Mouse (Mus musculus) liver, embryonic 11.5 days (tissue): ENCODE measurements around the gene Irak2. TPM values are rescaled to one million over a fixed set of nuclear protein-coding genes. Genes with fewer than 3 reads are reported as not detected.

ENCODE experiments used
- ATAC-seq: fragments of 200-750 bp; cut with Nextera tagmentation; replicated peaks from 2 replicates; pipeline ENCODE4 v1.8.0; 2017; ENCODE audit warnings: moderate number of reproducible peaks, mild to moderate bottlenecking, moderate TSS enrichment, moderate library complexity; ENCODE audit not compliant: low FRiP score
- DNase-seq: peaks from one replicate; pipeline ENCODE4 v3.0.0-alpha.2; 2017; ENCODE audit warnings: low spot score
- H3K27ac ChIP-seq: fragments of 300-500 bp; sonication (generic); 2 replicates; pipeline ENCODE4 v1.5.1; 2014; ENCODE audit warnings: mild to moderate bottlenecking, low read depth, low read length, control low read depth
- H3K27me3 ChIP-seq: fragments of 300-500 bp; sonication (generic); replicated peaks from 2 replicates; pipeline ENCODE4 v1.6.1; 2014; ENCODE audit warnings: low read length, mixed read lengths; ENCODE audit not compliant: control insufficient read depth, insufficient read depth
- H3K36me3 ChIP-seq: fragments of 300-500 bp; sonication (generic); 2 replicates; pipeline ENCODE4 v1.6.1; 2014; ENCODE audit warnings: mild to moderate bottlenecking, low read length, moderate library complexity, mixed read lengths; ENCODE audit not compliant: control insufficient read depth, insufficient read depth
- H3K4me1 ChIP-seq: fragments of 300-500 bp; sonication (generic); replicated peaks from 2 replicates; pipeline ENCODE4 v1.6.1; 2014; ENCODE audit warnings: low read length, mixed read lengths; ENCODE audit not compliant: control insufficient read depth, insufficient read depth
- H3K4me2 ChIP-seq: fragments of 300-500 bp; sonication (generic); 2 replicates; pipeline ENCODE4 v1.6.1; 2014; ENCODE audit warnings: mild to moderate bottlenecking, control low read depth, moderate library complexity
- H3K4me3 ChIP-seq: fragments of 300-500 bp; sonication (generic); 2 replicates; pipeline ENCODE4 v1.5.1; 2014; ENCODE audit warnings: low read depth, low read length, control low read depth
- H3K9ac ChIP-seq: fragments of 300-500 bp; sonication (generic); 2 replicates; pipeline ENCODE4 v1.6.1; 2014; ENCODE audit warnings: low read depth, low read length, control low read depth
- H3K9me3 ChIP-seq: fragments of 300-500 bp; sonication (generic); 2 replicates; pipeline ENCODE4 v1.6.1; 2016; ENCODE audit warnings: low read length, inconsistent platforms, mixed read lengths; ENCODE audit not compliant: control insufficient read depth
- WGBS: fragments of 180-500 bp; shearing (Covaris S2); extraction: QIAGEN DNeasy Blood & Tissue Kit; methylation state at CpG from one replicate; pipeline ENCODE4 v1.1.7; 2014; 5-methylcytosine and 5-hydroxymethylcytosine counted together
- polyA plus RNA-seq: library from polyadenylated mRNA; unstranded; fragments of >200 nt; fragmentation: Nextera tagmentation; extraction: Ambion mirVana; gene quantifications from 2 replicates; pipeline ENCODE4 v1.2.1, GENCODE M21; 2014

Gene Irak2
- polyA plus RNA-seq, 1 experiment from 2014 or later, result 14.8 TPM

DNA sequence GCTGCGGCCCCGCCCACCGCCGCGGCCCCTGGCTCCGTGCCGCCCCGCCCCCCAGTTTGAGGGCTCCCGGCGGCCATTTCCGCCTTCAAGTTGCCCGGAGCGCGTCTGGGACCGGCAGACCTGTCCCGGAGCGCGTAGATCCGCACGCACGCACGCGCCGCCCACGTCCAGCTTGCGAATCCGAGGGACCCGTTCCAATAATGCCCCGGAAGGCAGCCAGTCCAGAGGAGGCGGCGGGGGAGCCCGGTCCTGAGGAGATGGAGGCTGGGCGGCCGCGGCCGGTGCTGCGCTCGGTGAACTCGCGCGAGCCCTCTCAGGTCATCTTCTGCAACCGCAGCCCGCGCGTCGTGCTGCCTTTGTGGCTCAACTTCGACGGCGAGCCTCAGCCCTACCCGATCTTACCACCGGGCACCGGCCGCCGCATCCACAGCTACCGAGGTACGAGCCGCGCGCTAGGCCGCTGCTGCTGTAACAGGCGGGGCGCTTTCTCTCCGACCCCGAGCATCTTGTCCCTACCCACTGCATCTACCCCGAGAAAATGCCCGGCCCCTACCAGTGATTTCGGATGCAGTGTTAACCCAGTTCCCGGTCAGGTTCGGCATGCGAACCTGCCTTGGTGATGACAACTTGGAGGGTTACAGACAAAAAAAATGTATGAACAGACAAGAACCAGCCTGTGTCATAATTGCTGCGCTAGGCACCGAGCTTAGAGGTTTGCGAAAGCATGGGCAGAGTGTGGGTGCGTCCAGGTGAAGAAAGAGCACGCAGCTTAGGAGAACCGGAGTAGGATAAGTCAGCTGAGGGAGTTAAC lies 14.1 kb upstream of the Irak2 start, which contains the start of gene Vhl:
Gene Vhl, plus strand, starts transcription at position 19 of the 811 bp plus-strand sequence.
- Histone ChIP-seq H3K36me3 (peaks cover 4% of the 10 kb centered on the region; the same call in 1 of the 2 replicates), H3K4me3 (peak within 1 kb of the TSS; percentile 87), H3K4me1 (peaks cover 17% of the 10 kb centered on the region), H3K4me2 (peak within 1 kb of the TSS; percentile 97), H3K27ac (peak within 1 kb of the TSS; percentile 78), H3K9ac (peak within 1 kb of the TSS; percentile 86), H3K9me3 (no peaks in the 10 kb centered on the region), H3K27me3 (no peaks in the 10 kb centered on the region)
- ATAC-seq (peak; percentile 86), DNase-seq (peak; percentile 89)
- WGBS, result under 1% methylated on average over 76 of the region's 76 CpGs

DNA sequence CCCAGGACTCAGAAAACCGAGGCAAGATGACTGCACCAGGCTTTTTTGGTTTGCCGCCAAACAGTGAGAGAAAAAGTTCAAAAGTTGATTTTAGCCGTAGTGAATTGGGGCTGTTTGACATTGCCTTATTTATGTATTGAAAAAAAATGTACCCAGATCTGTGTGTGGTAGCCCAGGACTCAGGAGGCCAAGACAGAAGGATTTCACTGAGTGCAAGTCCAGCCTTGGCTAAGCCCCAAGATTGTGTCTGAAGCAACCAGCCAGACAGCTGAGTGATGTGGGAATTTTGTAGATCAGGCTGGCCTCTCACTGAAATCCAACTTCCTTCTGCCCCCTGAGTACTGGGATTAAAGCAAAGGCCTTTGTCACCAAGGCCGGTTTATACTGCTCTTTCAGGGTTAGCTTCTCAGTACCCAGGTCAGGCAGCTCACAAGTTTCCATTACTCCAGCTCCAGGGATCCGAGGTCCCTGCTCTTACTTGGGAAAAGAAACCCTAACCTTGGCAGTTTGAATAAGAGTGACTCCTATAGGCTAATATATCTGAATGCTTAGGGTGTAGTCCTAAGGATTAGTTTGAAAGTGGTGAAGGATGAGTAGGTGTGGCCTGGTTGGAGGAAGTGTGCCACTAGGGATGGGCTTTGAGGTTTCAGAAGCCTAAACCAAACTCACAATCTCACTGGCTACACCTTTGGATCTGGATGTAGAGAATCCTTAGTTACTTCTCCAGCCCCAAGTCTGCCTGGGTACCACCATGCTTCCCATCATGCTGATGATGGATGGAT lies 13.1 kb upstream of the Irak2 start:
- Histone ChIP-seq H3K9ac (peak overlapping the region; percentile 86), H3K4me1 (peaks cover 17% of the 10 kb centered on the region), H3K36me3 (peaks cover 13% of the 10 kb centered on the region; the same call in 1 of the 2 replicates), H3K4me3 (peak overlapping the region; percentile 87), H3K4me2 (peak overlapping the region; percentile 97), H3K9me3 (no peaks in the 10 kb centered on the region), H3K27ac (no peak overlapping the region), H3K27me3 (no peaks in the 10 kb centered on the region)
- 71% methylated on average over 5 of the region's 5 CpGs for WGBS
- no peak for ATAC-seq
- DNase-seq, result no peak

- H3K36me3 ChIP-seq, result peaks cover 15% of the 10 kb centered on the region; the same call in 1 of the 2 replicates
- 83% methylated on average over 5 of the region's 5 CpGs for WGBS
- H3K9ac ChIP-seq, result no peak overlapping the region
- no peaks in the 10 kb centered on the region for H3K9me3 ChIP-seq
- DNase-seq, result no peak
- H3K27ac ChIP-seq, result no peak overlapping the region
- no peak overlapping the region for H3K4me3 ChIP-seq
- no peak overlapping the region for H3K4me2 ChIP-seq
- no peaks in the 10 kb centered on the region for H3K27me3 ChIP-seq
- peaks cover 8% of the 10 kb centered on the region for H3K4me1 ChIP-seq
- ATAC-seq, result no peak
These were observed 7.9 kb upstream of the Irak2 start for GRCm38 (mm10) chr6:113630322-113630721.

DNA sequence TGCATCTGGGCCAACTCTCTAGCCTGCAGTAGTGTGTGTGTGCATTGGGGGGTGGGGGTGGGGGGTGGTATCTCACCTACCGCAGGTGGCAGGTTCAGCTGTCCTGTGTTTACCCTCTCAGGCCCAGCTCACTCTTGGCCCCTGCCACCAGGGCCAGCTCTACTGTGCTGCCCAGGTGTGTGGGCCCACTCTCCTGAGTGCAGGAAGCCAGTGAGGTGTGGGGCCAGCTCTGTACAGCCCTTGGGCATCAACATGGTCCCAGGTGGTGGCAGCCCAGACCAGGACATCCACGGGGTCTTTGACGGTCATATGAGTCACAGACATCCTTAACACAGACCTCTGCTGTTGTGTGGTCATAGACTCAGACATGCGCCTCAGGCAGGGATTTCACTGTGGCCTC lies 5.4 kb upstream of the Irak2 start:
- Histone ChIP-seq H3K36me3 (peaks cover 13% of the 10 kb centered on the region; the same call in 1 of the 2 replicates), H3K9ac (no peak overlapping the region)
- 93% methylated on average over 4 of the region's 4 CpGs for WGBS

GRCm38 (mm10) chr6:113639201-113639600 lies 934 bp downstream of the Irak2 start:
- no peak overlapping the region for H3K9ac ChIP-seq
- no peak for ATAC-seq
- H3K27ac ChIP-seq, result no peak overlapping the region
- H3K4me2 ChIP-seq, result peak overlapping the region; percentile 79
- 75% methylated on average over 4 of the region's 4 CpGs for WGBS
- DNase-seq, result no peak
- H3K27me3 ChIP-seq, result no peaks in the 10 kb centered on the region
- H3K9me3 ChIP-seq, result no peaks in the 10 kb centered on the region
- 0 out of 2 replicates have a peak, but pooled peaks cover 2% of the 10 kb centered on the region for H3K4me1 ChIP-seq
- H3K4me3 ChIP-seq, result peak overlapping the region; percentile 71; the same call in 1 of the 2 replicates
- no peaks in the 10 kb centered on the region for H3K36me3 ChIP-seq

More for the DNA sequence above, 5.4 kb upstream of the Irak2 start:
- H3K9me3 ChIP-seq, result no peaks in the 10 kb centered on the region
- DNase-seq, result no peak
- H3K4me2 ChIP-seq, result no peak overlapping the region
- no peak overlapping the region for H3K4me3 ChIP-seq
- no peak for ATAC-seq
- H3K27ac ChIP-seq, result no peak overlapping the region
- no peaks in the 10 kb centered on the region for H3K4me1 ChIP-seq
- no peaks in the 10 kb centered on the region for H3K27me3 ChIP-seq

GRCm38 (mm10) chr6:113642605-113643004 lies 4.3 kb downstream of the Irak2 start:
- Histone ChIP-seq H3K4me2 (no peak overlapping the region), H3K36me3 (no peaks in the 10 kb centered on the region), H3K9ac (no peak overlapping the region), H3K27me3 (no peaks in the 10 kb centered on the region), H3K27ac (no peak overlapping the region), H3K4me3 (no peak overlapping the region), H3K4me1 (0 out of 2 replicates have a peak, but pooled peaks cover 5% of the 10 kb centered on the region), H3K9me3 (no peaks in the 10 kb centered on the region)
- WGBS, result 80% methylated on average over 8 of the region's 8 CpGs
- ATAC-seq, result no peak
- DNase-seq, result no peak

DNA sequence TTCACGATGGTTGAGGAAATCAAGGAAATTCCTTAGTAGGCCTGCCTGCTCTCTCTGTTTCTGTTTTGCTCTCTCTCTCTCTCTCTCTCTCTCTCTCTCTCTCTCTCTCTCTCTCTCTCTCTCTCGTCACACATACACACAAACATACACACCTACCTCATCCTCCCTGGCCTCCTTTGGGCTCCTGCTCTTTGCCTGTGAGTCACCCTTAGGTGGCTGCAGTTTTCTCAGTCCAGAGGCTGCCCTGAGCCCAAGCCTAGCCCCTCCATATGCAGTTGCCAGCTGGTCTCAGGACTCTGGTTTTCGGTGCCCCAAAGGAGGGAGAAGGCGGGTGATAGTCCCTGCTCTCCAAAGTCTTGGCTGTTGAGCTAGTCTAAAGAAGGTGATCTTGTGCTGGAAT lies 4.8 kb downstream of the Irak2 start:
- Histone ChIP-seq H3K9me3 (no peaks in the 10 kb centered on the region), H3K27me3 (no peaks in the 10 kb centered on the region), H3K4me1 (0 out of 2 replicates have a peak, but pooled peaks cover 5% of the 10 kb centered on the region), H3K4me2 (no peak overlapping the region), H3K4me3 (no peak overlapping the region), H3K9ac (no peak overlapping the region), H3K36me3 (no peaks in the 10 kb centered on the region), H3K27ac (no peak overlapping the region)
- ATAC-seq (no peak), DNase-seq (no peak)
- WGBS, result 86% methylated on average over 4 of the region's 4 CpGs

- H3K4me1 ChIP-seq, result 0 out of 2 replicates have a peak, but pooled peaks cover 8% of the 10 kb centered on the region
- H3K27me3 ChIP-seq, result no peaks in the 10 kb centered on the region
- H3K27ac ChIP-seq, result no peak overlapping the region
- ATAC-seq (no peak), DNase-seq (no peak)
- H3K9me3 ChIP-seq, result no peaks in the 10 kb centered on the region
- no peak overlapping the region for H3K4me3 ChIP-seq
- H3K36me3 ChIP-seq, result no peaks in the 10 kb centered on the region
- H3K9ac ChIP-seq, result no peak overlapping the region
- no peak overlapping the region for H3K4me2 ChIP-seq
- WGBS, result 86% methylated on average over 2 of the region's 2 CpGs
These were observed 5.7 kb downstream of the Irak2 start for GRCm38 (mm10) chr6:113643967-113644366.
